Mouse (Mus musculus) hematopoietic multipotent progenitor cell, adult 10-12 weeks (in vitro differentiated cells): ENCODE measurements around the gene Camk2n2. TPM values are rescaled to one million over a fixed set of nuclear protein-coding genes. Genes with fewer than 3 reads are reported as not detected.

Experiments used
- polyA plus RNA-seq: library from polyadenylated mRNA; stranded (reverse); fragments of >175 nt; gene quantifications from 2 replicates; pipeline ENCODE4 v1.2.3, GENCODE M21; 2012; ENCODE audit warnings: low replicate concordance

The Camk2n2 gene
- 0.65 and 2.3 TPM in 2 replicates for polyA plus RNA-seq

DNA sequence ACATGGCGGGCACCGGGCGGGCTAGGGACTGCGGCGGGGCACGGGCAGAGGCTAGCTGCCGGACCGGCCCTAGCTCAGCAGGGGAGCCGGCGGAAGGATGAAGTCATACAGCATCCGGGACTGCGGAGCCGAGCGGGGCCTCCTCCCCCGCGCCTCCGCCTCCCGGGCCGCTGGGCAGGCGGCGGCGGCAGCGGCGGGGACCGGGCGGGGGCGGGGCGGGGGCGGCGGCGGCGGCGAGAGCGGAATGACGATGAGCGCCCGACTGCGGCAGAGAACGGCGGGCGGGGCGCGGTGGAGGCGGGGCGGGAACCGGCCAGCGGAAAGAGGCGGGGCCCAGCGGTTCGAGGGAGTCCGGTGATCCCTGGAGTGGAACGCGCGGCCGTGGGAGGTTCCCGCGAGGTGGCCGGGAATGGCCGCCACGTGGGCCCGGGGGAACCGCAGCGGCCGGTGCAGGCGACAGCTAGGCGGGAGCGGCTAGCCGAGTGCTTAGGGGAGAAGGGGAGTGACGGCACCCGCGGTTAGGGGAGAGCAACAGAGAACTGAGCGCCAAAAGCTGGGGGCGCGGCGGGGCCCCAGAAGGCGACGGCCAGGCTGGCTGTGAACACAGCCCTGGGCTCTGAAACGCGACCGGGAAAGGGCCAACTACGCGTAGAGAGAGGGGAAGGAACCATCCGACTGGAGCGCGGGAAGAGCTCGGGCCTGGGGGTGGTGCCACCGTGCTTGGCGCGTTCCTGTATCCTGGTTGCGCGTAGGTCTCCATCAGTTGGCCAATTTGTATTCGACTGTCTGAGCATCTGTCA lies at the start of gene Camk2n2:
Camk2n2 (minus strand) TSS at position 97 of the 800 bp plus-strand sequence.

DNA sequence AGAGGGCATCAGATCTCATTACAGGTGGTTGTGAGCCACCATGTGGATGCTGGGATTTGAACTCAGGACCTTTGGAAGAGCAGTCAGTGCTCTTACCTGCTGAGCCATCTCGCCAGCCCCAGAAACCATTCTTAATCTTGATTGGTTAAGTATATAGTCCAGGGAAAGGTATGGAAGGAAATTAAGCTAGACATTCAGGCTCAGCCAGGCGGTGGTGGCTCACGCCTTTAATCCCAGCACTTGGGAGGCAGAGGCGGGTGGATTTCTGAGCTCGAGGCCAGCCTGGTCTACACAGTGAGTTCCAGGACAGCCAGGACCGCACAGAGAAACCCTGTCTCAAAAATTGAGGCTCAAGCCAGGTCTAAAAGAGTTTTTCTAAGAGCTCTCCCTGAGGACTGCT lies 46.9 kb upstream of the Camk2n2 start, which contains the start of gene Eif4g1:
Eif4g1 (plus strand) TSS at position 301 of the 400 bp plus-strand sequence.

DNA sequence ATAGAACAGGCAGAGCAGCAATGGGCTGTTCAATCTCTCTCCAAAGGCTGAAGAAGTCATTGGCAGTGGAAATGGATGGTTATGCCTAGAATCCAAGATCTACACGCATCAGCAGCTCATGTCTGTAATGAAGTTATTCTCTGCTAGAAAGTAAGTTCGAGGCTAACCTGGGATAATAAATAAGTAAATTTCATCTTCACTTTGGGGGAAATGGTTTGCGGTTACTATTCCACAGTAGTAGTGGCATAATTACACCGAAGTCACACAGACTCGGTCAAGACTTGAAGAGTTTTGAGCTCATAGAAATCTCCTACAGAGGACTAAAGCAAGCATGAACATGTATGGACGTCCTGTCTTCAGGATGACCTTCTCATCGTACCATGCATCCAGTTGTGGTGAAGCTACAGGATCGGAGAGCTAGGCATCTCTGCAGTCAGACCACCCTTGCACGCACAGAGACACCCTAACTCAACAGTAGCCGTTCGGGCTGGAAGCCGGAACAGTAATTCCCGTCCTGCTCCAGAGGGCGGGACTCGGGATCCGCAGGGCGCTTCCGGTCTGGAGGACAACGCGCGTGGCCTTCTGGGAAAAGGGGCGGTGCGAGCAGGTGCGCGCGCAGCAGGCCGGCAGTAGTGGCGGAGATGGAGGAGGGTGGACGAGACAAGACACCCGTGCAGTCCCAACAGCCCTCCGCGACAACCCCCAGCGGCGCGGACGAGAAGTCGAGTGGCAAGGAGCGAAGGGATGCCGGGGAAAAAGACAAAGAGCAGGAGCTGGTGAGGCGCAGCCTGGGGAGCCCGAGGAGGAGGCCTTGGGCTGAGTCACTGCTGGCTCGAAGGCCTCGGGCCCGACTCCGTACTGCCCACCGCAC lies 30.2 kb upstream of the Camk2n2 start, which contains the start of gene Psmd2:
Psmd2 (plus strand) TSS at position 577 of the 871 bp plus-strand sequence.

DNA sequence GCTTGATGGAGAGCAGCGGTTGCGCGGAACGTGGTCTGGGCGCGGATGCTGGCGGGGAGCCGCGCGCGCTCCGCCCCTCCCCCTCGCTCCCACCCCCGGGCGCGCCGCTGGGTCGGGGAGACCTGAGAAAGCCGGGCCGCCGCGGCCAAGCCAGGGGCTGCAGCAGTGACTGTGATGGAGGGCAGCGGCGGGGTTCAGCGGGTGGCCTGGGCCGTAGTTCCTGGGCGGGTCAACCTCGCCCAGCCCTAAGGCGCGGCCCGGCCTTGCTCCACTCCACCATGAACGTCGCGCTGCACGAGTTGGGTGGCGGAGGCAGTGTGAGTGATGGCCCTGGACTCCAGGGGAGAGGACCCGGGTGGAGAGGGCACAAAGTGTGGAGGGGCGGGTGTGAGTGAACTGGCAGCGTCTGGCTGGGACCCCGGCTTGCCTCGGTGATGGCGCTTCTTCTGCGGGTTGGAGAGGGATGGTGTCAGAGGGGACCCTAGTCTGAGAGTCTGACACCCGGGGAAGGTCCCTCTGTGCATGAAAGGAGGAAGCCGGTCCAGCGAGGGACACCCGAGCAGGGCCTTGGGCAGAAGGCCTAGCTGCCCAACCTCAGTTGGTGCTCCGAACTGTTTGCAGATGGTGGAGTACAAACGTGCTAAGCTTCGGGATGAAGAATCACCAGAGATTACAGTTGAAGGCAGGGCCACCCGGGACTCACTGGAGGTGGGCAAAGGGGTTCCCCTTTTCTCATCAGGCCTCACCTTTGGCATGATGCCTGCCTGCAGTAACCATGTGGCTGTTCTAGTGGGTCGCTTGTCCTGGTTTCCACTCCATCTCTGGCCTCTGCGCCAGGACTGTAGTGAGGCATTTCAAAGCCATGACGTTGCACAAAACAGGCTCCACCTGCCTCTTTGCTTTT lies 8.9 kb upstream of the Camk2n2 start, which contains the start of gene Ece2:
Ece2 (plus strand) TSS at position 98 of the 904 bp plus-strand sequence.

DNA sequence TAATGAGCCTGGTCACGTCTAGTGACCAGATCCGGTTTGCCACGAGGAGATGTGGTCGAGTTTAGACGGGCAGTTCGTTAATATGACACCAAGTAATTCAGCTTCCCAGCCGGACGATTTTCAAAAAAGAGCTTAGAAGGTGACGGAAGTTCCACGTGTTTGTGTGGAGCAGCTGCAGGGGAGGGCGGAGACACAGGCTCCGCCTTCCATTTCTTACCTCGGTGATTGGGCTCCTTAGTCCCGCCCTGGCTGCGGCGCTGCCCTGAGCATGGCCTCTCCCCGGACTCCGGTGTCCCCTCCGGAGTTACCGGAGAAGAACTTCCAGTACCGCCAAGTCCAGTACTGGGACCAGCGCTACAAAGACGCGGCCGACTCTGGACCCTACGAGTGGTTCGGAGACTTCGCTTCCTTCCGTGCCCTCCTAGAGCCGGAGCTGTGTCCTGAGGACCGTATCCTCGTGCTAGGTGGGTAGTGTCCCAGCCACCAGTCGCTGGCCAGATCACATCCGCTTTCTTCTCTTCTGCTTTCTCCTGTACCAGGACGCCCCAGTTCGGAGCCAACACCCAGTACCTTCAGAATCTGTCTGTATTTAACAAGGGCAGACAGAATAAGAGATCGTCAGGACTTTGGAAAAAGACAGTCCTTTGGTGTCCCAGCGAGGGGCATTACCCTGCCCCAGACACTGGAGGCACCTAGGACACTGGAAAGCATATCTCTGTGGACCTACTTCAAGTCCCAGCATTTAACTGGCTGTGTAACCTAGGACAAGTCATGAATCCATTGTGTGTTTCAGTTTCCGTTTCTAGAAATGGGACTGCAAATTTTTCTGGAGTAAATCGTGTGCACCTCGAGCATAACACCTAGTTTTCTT lies 9.5 kb downstream of the Camk2n2 start, which contains the start of the genes Eef1akmt4, Gm49333 and Alg3:
Eef1akmt4 (plus strand) TSS at position 237 of the 871 bp plus-strand sequence.
Gm49333 (plus strand) TSS at position 254 of the 871 bp plus-strand sequence.
Alg3 (minus strand) TSS at position 379 of the 871 bp plus-strand sequence.

DNA sequence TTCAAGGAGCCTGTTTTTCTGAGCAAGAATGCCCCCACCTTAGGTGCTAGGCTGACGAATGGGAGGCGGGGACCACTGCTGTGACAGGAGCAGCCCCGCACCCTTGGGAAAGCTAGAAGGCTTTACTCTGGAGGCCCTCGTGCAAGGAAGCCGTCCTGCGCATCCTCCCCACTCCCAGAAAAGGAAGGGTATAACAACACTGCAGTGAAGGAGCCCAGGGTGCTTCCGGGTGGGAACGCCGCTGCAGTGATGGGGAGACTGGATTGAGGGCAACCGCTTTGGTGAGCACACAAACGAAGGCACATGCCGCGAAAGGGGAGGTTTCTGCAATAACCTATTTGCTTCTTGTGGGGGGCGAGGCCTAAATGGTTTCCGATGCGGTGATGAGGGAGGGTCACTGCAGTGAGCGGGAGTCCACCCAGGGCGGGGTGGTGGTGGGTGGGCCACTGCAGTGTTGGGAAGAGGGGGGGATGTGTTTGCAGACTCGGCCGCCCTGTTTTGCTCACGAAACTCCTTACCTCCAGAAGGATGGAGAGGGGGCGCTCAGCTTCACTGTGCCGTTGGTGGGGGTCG lies 31.6 kb downstream of the Camk2n2 start, which contains the start of gene Vwa5b2:
Vwa5b2 (plus strand) TSS at position 106 of the 573 bp plus-strand sequence.

Other genes with a start within 250 kb of the Camk2n2 start
- gene Abcc5, start 194.9 kb downstream of the Camk2n2 start, polyA plus RNA-seq = 4.6 and 8.1 TPM in 2 replicates
- gene Eif2b5, start 122.5 kb downstream of the Camk2n2 start, polyA plus RNA-seq = 12.9 and 17.4 TPM in 2 replicates
- 31.2 and 61.5 TPM in 2 replicates for gene Dvl3, start 104.3 kb downstream of the Camk2n2 start, polyA plus RNA-seq
- gene Ap2m1, start 85.8 kb downstream of the Camk2n2 start, polyA plus RNA-seq = 63.6 and 66.9 TPM in 2 replicates
- 28.8 and 31.8 TPM in 2 replicates for gene Abcf3, start 72.7 kb downstream of the Camk2n2 start, polyA plus RNA-seq
- gene Vwa5b2, start 31.8 kb downstream of the Camk2n2 start, polyA plus RNA-seq = 0.04 and 0.05 TPM in 2 replicates
- gene Eef1akmt4, start 9.7 kb downstream of the Camk2n2 start, polyA plus RNA-seq = 0.40 and 5.7 TPM in 2 replicates
- gene Gm49333, start 9.7 kb downstream of the Camk2n2 start, polyA plus RNA-seq = not detected in 2 replicates
- gene Alg3, start 9.6 kb downstream of the Camk2n2 start, polyA plus RNA-seq = 12.4 and 14.8 TPM in 2 replicates
- not detected in 2 replicates for gene Ece2, start 8.5 kb upstream of the Camk2n2 start, polyA plus RNA-seq
- 104 and 180 TPM in 2 replicates for gene Psmd2, start 30.4 kb upstream of the Camk2n2 start, polyA plus RNA-seq
- 484 and 1,061 TPM in 2 replicates for gene Eif4g1, start 47.0 kb upstream of the Camk2n2 start, polyA plus RNA-seq
- 4.5 and 6.6 TPM in 2 replicates for gene Fam131a, start 72.0 kb upstream of the Camk2n2 start, polyA plus RNA-seq
- 0.23 and 5.3 TPM in 2 replicates for gene Polr2h, start 96.4 kb upstream of the Camk2n2 start, polyA plus RNA-seq
- gene Clcn2, start 96.5 kb upstream of the Camk2n2 start, polyA plus RNA-seq = 3.0 and 6.2 TPM in 2 replicates
- gene Chrd, start 111.8 kb upstream of the Camk2n2 start, polyA plus RNA-seq = not detected in 2 replicates
- gene Thpo, start 113.2 kb upstream of the Camk2n2 start, polyA plus RNA-seq = not detected in 2 replicates